Mouse (Mus musculus) bone marrow, adult 2 months (tissue): ENCODE data around the gene Angel2.

Experiments
- CTCF ChIP-seq: fragments of 200-500 bp; IDR thresholded peaks from 2 replicates; pipeline ENCODE4 v1.5.1; 2011; ENCODE audit warnings: low read length, control low read depth; ENCODE audit not compliant: control insufficient read depth, insufficient read depth
- POLR2A ChIP-seq: fragments of 200-500 bp; IDR thresholded peaks from 2 replicates; pipeline ENCODE4 v1.6.1; 2011; ENCODE audit warnings: low read depth, mild to moderate bottlenecking, control low read depth, low read length, borderline replicate concordance; ENCODE audit not compliant: control insufficient read depth

DNA sequence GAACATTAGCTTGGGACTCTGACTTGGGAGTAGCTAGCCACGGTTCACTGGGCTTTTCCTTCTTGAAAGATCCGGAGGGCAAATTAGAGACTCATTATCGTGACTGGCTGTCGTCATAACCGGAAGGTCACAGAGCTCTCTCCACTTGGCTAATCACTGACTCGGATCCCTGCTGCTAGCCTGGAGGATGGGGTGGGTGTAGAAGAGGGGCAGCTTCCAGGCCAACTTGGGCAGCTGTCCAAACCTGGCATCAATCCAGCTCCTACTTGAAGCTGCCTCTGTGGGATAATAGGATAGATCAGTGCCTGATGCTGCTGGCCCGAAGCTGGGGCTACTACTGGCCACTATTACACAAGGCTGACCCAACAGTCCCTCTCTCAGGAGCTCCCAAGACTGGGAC, 70.6 kb downstream of the Angel2 start:
- TF ChIP-seq POLR2A (no peak), CTCF (no peak)
